Mouse (Mus musculus): ENCODE results near the gene Zfp974.
"Not testable (repeated sequence)": the region's sequence is repeated elsewhere in the genome, so short reads cannot be mapped to it uniquely, and the experiment has no call there.

Zfp974 gene

GRCm38 (mm10) chr7:27928818-27929695 is at the start of gene Zfp974:
Gene Zfp974, minus strand, starts transcription at chr7:27929460.
- DNase-seq (ENCODE audit: low read depth): peak; percentile 83

- not testable (repeated sequence) for DNase-seq (ENCODE audit: low read depth)
These were observed 20.2 kb upstream of the Zfp974 start for GRCm38 (mm10) chr7:27949451-27949850.

DNA sequence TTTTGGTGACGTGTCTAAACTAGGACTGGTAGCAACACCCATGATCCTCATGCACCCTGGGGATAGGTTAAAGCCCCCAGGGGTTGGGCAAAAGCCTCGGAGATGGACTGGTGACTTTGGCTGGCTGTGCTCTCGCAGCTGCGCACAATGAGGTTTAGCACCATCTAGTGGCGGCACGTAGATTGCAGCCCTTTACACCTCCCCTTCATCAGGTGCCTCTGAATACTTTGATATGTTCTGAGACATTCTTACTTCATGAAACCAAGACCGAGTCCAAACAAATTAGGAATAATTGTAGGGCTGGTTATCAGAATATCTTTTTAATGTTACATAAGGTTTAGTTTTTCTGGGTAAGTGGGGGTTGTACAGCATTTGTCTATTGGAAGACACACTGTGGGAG is 12.6 kb upstream of the Zfp974 start:
- not testable (repeated sequence) for DNase-seq (ENCODE audit: low read depth)

GRCm38 (mm10) chr7:27933800-27934158 is 4.5 kb upstream of the Zfp974 start:
- DNase-seq (ENCODE audit: low read depth): not testable (repeated sequence)

GRCm38 (mm10) chr7:27933050-27933799 is 4.0 kb upstream of the Zfp974 start:
- DNase-seq (ENCODE audit: low read depth): peak; percentile 28

GRCm38 (mm10) chr7:27927041-27927440 is 2.2 kb downstream of the Zfp974 start:
- not testable (repeated sequence) for DNase-seq (ENCODE audit: low read depth)

DNA sequence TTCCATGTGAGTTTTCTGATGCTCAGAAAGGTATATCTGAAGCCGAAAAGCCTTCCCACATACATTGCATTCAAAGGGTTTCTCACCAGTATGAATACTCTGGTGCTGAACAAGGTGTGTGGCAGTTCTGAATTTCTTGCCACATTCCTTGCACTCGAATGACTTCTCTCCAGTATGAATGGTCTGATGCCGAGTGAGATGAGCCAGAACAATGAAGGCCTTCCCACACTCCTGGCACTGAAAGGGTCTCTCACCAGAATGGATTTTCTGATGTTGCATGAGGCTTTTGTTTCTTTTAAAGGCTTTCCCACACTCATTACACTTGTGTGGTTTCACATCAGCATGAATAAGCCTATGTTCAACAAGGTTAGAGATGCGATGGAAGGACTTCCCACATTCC is 18.3 kb downstream of the Zfp974 start:
- not testable (repeated sequence) for DNase-seq (ENCODE audit: low read depth)

- DNase-seq (ENCODE audit: low read depth): no peak
These were observed 24.0 kb downstream of the Zfp974 start for GRCm38 (mm10) chr7:27905061-27905848.

GRCm38 (mm10) chr7:27900601-27901000 is 28.7 kb downstream of the Zfp974 start:
- no peak for DNase-seq (ENCODE audit: low read depth)

- DNase-seq (ENCODE audit: low read depth): no peak
These were observed 47.5 kb downstream of the Zfp974 start for GRCm38 (mm10) chr7:27881721-27882120.

- DNase-seq (ENCODE audit: low read depth): not testable (repeated sequence)
These were observed 66.7 kb downstream of the Zfp974 start for GRCm38 (mm10) chr7:27862578-27862977.

GRCm38 (mm10) chr7:27860396-27861235 is 68.6 kb downstream of the Zfp974 start:
- DNase-seq (ENCODE audit: low read depth): peak; percentile 87

- peak; percentile 34 for DNase-seq (ENCODE audit: low read depth)
These were observed 69.7 kb downstream of the Zfp974 start for GRCm38 (mm10) chr7:27859301-27860251.
